Mouse (Mus musculus) G1E (cell line): ENCODE results near the gene Hand2. TPM values are rescaled to one million over a fixed set of nuclear protein-coding genes. Genes with fewer than 3 reads are reported as not detected.

Experiments
- ATAC-seq: 2 replicates; pipeline ENCODE4 v1.8.0; 2016; ENCODE audit warnings: mild to moderate bottlenecking; ENCODE audit not compliant: insufficient number of reproducible peaks, poor library complexity, low FRiP score, severe bottlenecking; ENCODE audit errors: extremely low read depth
- DNase-seq: peaks from one replicate; pipeline ENCODE4 v3.0.0; 2012; ENCODE audit warnings: low spot score
- H3K27me3 ChIP-seq: 2 replicates; pipeline ENCODE4 v1.6.1; 2012; ENCODE audit warnings: mild to moderate bottlenecking, low read length, inconsistent platforms; ENCODE audit not compliant: insufficient read depth
- H3K36me3 ChIP-seq: replicated peaks from 2 replicates; pipeline ENCODE3; 2012; ENCODE audit warnings: mild to moderate bottlenecking, inconsistent platforms
- H3K4me1 ChIP-seq: 2 replicates; pipeline ENCODE4 v1.6.1; 2012; ENCODE audit warnings: low read depth, low read length, inconsistent platforms, mixed read lengths; ENCODE audit not compliant: insufficient read depth
- H3K4me3 ChIP-seq: 2 replicates; pipeline ENCODE4 v1.5.1; 2012; ENCODE audit warnings: low read depth, mild to moderate bottlenecking, inconsistent platforms, low read length, moderate library complexity, mixed read lengths
- H3K9me3 ChIP-seq: replicated peaks from 2 replicates; pipeline ENCODE4 v1.6.1; 2012; ENCODE audit warnings: inconsistent platforms
- CTCF ChIP-seq: IDR thresholded peaks from 2 replicates; pipeline ENCODE4 v1.5.1; 2012; ENCODE audit warnings: low read depth, low read length, inconsistent platforms, mixed read lengths
- GATA1 ChIP-seq: IDR thresholded peaks from 2 replicates; pipeline ENCODE4 v1.6.1; 2012; ENCODE audit warnings: borderline replicate concordance, low read length, inconsistent platforms, mixed read lengths
- GATA2 ChIP-seq: IDR thresholded peaks from 2 replicates; pipeline ENCODE4 v1.6.1; 2012; ENCODE audit warnings: low read depth, low read length, inconsistent platforms, borderline replicate concordance
- POLR2AphosphoS5 ChIP-seq: IDR thresholded peaks from 2 replicates; pipeline ENCODE4 v1.6.1; 2012; ENCODE audit warnings: low read depth, low read length, inconsistent platforms; ENCODE audit not compliant: insufficient replicate concordance
- TAL1 ChIP-seq: conservative IDR thresholded peaks from 2 replicates; pipeline ENCODE4 v1.6.1; 2012; ENCODE audit warnings: low read depth, low read length, inconsistent platforms, mixed read lengths
- polyA plus RNA-seq: library from polyadenylated mRNA; stranded (reverse); fragments of >175 nt; gene quantifications from 2 replicates; pipeline ENCODE4 v1.2.3, GENCODE M21; 2012
- total RNA-seq, 2 experiments: library from RNA; stranded (forward) in 1 of 2; stranded (reverse) in 1 of 2; fragments of 200-1000 nt in 1 of 2; fragments of >200 nt in 1 of 2; fragmentation: Nextera tagmentation in 1 of 2; gene quantifications; 2 replicates each; pipeline ENCODE4 v1.2.3; 2014 to 2017

Hand2 gene
- total and polyA plus RNA-seq, 3 experiments: not detected

- no peak for TF ChIP-seq GATA2
- peaks cover 46% of the 10 kb centered on the region for H3K27me3 ChIP-seq
- H3K4me3 ChIP-seq: no peak overlapping the region
- no peaks in the 10 kb centered on the region for H3K36me3 ChIP-seq
- ATAC-seq (no peak), DNase-seq (no peak)
- H3K9me3 ChIP-seq: peaks cover 5% of the 10 kb centered on the region; the same call in 1 of the 2 replicates
- no peaks in the 10 kb centered on the region for H3K4me1 ChIP-seq
Measured at GRCm38 (mm10) chr8:57324091-57324490, 3.3 kb downstream of the Hand2 start.

GRCm38 (mm10) chr8:57324671-57325070 lies 3.9 kb downstream of the Hand2 start:
- peaks cover 5% of the 10 kb centered on the region; the same call in 1 of the 2 replicates for H3K9me3 ChIP-seq
- no peak for ATAC-seq
- TF ChIP-seq GATA1 (no peak), TAL1 (no peak), POLR2AphosphoS5 (no peak), CTCF (no peak), GATA2 (no peak)
- no peaks in the 10 kb centered on the region for H3K36me3 ChIP-seq
- no peak for DNase-seq
- no peaks in the 10 kb centered on the region for H3K4me1 ChIP-seq
- no peak overlapping the region for H3K4me3 ChIP-seq
- H3K27me3 ChIP-seq: peaks cover 43% of the 10 kb centered on the region

DNA sequence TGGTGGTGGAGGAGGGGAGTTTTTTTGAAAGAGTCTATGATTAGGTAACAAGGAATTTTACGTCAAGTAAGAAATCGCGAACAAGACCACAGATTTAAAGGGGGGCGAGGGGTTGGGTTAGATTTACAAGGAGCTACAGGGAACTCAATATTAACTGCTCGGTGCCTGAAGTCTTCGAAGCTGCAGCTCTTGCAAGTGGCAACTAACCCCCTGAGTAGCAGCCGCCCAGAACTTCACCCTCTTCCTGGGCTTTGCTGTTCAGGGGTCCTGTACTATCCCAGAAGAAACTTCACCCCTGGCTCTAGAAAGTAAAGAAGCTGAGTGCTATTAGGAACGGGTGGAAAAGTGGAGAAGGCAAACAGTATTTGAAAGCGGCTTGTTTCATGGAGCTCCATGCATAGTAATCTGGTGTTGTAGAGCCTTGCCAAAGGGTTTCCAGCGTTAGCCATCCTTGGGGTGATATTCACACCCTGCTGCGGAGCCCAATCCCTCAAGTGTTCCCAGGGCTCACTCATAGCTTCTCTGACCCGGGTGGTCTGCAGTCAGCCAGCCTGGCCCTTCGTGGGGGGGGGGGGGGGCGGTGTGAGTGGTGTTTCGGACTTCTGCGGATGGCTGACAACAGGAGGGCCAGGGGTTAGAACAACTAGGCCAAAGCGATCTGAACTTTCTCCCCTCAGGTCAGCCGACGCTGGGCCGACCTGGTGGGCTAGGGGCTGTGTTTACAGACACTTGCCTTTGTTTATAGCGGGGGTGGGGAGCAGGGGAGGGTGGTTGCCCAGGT lies 4.5 kb downstream of the Hand2 start:
- Histone ChIP-seq H3K4me3 (no peak overlapping the region), H3K9me3 (peaks cover 5% of the 10 kb centered on the region; the same call in 1 of the 2 replicates), H3K4me1 (no peaks in the 10 kb centered on the region), H3K36me3 (no peaks in the 10 kb centered on the region), H3K27me3 (peaks cover 38% of the 10 kb centered on the region)
- ATAC-seq (no peak), DNase-seq (no peak)
- no peak for TF ChIP-seq CTCF

GRCm38 (mm10) chr8:57326091-57327065 lies 5.6 kb downstream of the Hand2 start:
- H3K9me3 ChIP-seq: peaks cover 5% of the 10 kb centered on the region; the same call in 1 of the 2 replicates
- H3K4me1 ChIP-seq: no peaks in the 10 kb centered on the region
- H3K27me3 ChIP-seq: peaks cover 31% of the 10 kb centered on the region
- DNase-seq (no peak), ATAC-seq (no peak)
- H3K4me3 ChIP-seq: no peak overlapping the region
- TF ChIP-seq GATA1 (no peak), CTCF (no peak), GATA2 (no peak), TAL1 (no peak), POLR2AphosphoS5 (no peak)
- H3K36me3 ChIP-seq: no peaks in the 10 kb centered on the region

DNA sequence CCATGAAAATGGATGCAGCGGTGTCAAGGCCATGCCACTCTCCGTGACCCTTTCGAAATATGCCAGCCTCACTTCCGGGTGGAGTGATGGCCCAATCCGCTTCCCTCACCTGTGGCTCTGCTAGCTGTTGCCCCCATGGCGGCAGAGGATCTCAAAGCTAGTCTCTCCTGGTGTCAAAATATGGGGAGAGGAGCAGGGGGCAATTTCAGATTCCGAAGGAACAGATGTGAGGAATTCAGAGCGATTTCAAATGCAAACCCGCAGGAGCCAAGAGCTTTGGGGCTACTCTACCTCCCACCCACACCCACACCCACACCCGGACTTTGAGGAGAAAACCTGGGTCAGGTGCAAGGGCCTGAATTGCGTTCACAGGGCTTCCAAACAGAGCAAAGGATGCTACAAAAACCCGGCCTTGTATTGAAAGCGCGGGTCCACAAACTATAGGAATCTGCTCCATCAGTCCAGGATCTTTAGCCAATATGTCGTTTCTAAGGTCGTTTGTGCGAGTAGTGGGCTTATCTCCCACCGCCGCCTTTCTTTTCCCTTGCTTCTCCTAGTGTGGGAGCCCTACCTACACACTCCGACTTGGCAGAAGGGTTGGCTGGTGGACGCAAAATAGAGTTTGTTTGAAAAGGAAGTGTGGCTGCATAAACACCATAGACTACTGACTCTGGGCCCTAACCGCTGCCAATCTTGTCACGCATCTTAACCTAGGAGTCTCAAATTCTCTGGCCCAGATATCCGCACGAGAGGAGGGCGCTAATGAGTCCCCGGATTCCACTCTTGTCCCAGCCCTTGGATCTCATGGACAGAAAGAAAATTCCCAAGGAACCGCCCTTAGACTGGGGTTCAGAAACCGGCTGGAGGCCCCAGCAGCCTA lies 6.7 kb downstream of the Hand2 start:
- H3K36me3 ChIP-seq: no peaks in the 10 kb centered on the region
- H3K27me3 ChIP-seq: peaks cover 30% of the 10 kb centered on the region
- H3K4me3 ChIP-seq: no peak overlapping the region
- H3K4me1 ChIP-seq: no peaks in the 10 kb centered on the region
- H3K9me3 ChIP-seq: no peaks in the 10 kb centered on the region
- no peak for DNase-seq
- no peak for TF ChIP-seq CTCF
- no peak for ATAC-seq

- H3K4me3 ChIP-seq: no peak overlapping the region
- H3K27me3 ChIP-seq: peaks cover 33% of the 10 kb centered on the region
- TF ChIP-seq TAL1 (no peak), GATA1 (no peak), CTCF (no peak)
- DNase-seq: no peak
- no peaks in the 10 kb centered on the region for H3K4me1 ChIP-seq
- no peak for ATAC-seq
- no peaks in the 10 kb centered on the region for H3K36me3 ChIP-seq
- no peaks in the 10 kb centered on the region for H3K9me3 ChIP-seq
Measured at GRCm38 (mm10) chr8:57328161-57328920, 7.6 kb downstream of the Hand2 start.
